Mouse (Mus musculus): ENCODE measurements around the gene Nudc. TPM values are rescaled to one million over a fixed set of nuclear protein-coding genes. Genes with fewer than 3 reads are reported as not detected.
A peak's percentile ranks its signal among the peaks of the same experiment; 100 is the strongest.

Gene Nudc
- polyA plus RNA-seq, 2 experiments, result 180 to 184 TPM

GRCm38 (mm10) chr4:133506573-133506972 lies 39.2 kb downstream of the Nudc start:
- 57% methylated on average over 5 of the region's 5 CpGs for WGBS
- Histone ChIP-seq H3K27ac (replicated peaks; ENCODE audit: low read depth, low read length) (no peak overlapping the region), H3K4me1 (ENCODE audit: control insufficient read depth, insufficient read depth, low read length) (no peaks in the 10 kb centered on the region), H3K9ac (ENCODE audit: low read depth, low read length, severe bottlenecking) (no peak overlapping the region), H3K9me3 (ENCODE audit: control insufficient read depth, low read length) (no peaks in the 10 kb centered on the region), H3K36me3 (ENCODE audit: control insufficient read depth, insufficient read depth, low read length) (no peaks in the 10 kb centered on the region), H3K27me3 (ENCODE audit: control insufficient read depth, insufficient read depth, low read length) (peaks cover 7% of the 10 kb centered on the region; the same call in 1 of the 2 replicates), H3K4me2 (replicated peaks; ENCODE audit: low read depth, low read length, severe bottlenecking) (no peak overlapping the region), H3K4me3 (replicated peaks; ENCODE audit: low read length) (no peak overlapping the region)
- DNase-seq (ENCODE audit: low spot score), result no peak
- no peak for ATAC-seq (ENCODE audit: low FRiP score, low read depth)
- TF ChIP-seq POLR2A (IDR thresholded peaks at IDR 0.05; ENCODE audit: borderline replicate concordance, extremely low read depth, insufficient read depth, insufficient read length), result no peak

- ATAC-seq (ENCODE audit: low FRiP score, low read depth) (no peak), DNase-seq (ENCODE audit: low spot score) (no peak)
- TF ChIP-seq POLR2A (IDR thresholded peaks at IDR 0.05; ENCODE audit: borderline replicate concordance, extremely low read depth, insufficient read depth, insufficient read length), result no peak
- H3K4me1 ChIP-seq (ENCODE audit: control insufficient read depth, insufficient read depth, low read length), result no peaks in the 10 kb centered on the region
- H3K4me2 ChIP-seq (replicated peaks; ENCODE audit: low read depth, low read length, severe bottlenecking), result no peak overlapping the region
- no peaks in the 10 kb centered on the region for H3K9me3 ChIP-seq (ENCODE audit: control insufficient read depth, low read length)
- no peak overlapping the region for H3K9ac ChIP-seq (ENCODE audit: low read depth, low read length, severe bottlenecking)
- H3K4me3 ChIP-seq (replicated peaks; ENCODE audit: low read length), result no peak overlapping the region
- H3K36me3 ChIP-seq (ENCODE audit: control insufficient read depth, insufficient read depth, low read length), result no peaks in the 10 kb centered on the region
- WGBS, result 57% methylated on average over 9 of the region's 9 CpGs
- H3K27ac ChIP-seq (replicated peaks; ENCODE audit: low read depth, low read length), result no peak overlapping the region
- H3K27me3 ChIP-seq (ENCODE audit: control insufficient read depth, insufficient read depth, low read length), result peaks cover 17% of the 10 kb centered on the region
Observed at GRCm38 (mm10) chr4:133504755-133505485, 40.9 kb downstream of the Nudc start.

GRCm38 (mm10) chr4:133504300-133504699 lies 41.5 kb downstream of the Nudc start:
- Histone ChIP-seq H3K9ac (ENCODE audit: low read depth, low read length, severe bottlenecking) (no peak overlapping the region), H3K4me3 (replicated peaks; ENCODE audit: low read length) (no peak overlapping the region), H3K4me2 (replicated peaks; ENCODE audit: low read depth, low read length, severe bottlenecking) (no peak overlapping the region), H3K36me3 (ENCODE audit: control insufficient read depth, insufficient read depth, low read length) (no peaks in the 10 kb centered on the region), H3K27me3 (ENCODE audit: control insufficient read depth, insufficient read depth, low read length) (peaks cover 22% of the 10 kb centered on the region), H3K4me1 (ENCODE audit: control insufficient read depth, insufficient read depth, low read length) (no peaks in the 10 kb centered on the region), H3K27ac (replicated peaks; ENCODE audit: low read depth, low read length) (no peak overlapping the region), H3K9me3 (ENCODE audit: control insufficient read depth, low read length) (no peaks in the 10 kb centered on the region)
- 51% methylated on average over 5 of the region's 5 CpGs for WGBS
- no peak for TF ChIP-seq POLR2A (IDR thresholded peaks at IDR 0.05; ENCODE audit: borderline replicate concordance, extremely low read depth, insufficient read depth, insufficient read length)
- DNase-seq (ENCODE audit: low spot score) (no peak), ATAC-seq (ENCODE audit: low FRiP score, low read depth) (no peak)

- no peaks in the 10 kb centered on the region for H3K36me3 ChIP-seq (ENCODE audit: control insufficient read depth, insufficient read depth, low read length)
- ATAC-seq (ENCODE audit: low FRiP score, low read depth) (no peak), DNase-seq (ENCODE audit: low spot score) (no peak)
- no peak for TF ChIP-seq POLR2A (IDR thresholded peaks at IDR 0.05; ENCODE audit: borderline replicate concordance, extremely low read depth, insufficient read depth, insufficient read length)
- peaks cover 42% of the 10 kb centered on the region for H3K27me3 ChIP-seq (ENCODE audit: control insufficient read depth, insufficient read depth, low read length)
- 54% methylated on average over 7 of the region's 7 CpGs for WGBS
- H3K9me3 ChIP-seq (ENCODE audit: control insufficient read depth, low read length), result no peaks in the 10 kb centered on the region
- H3K4me1 ChIP-seq (ENCODE audit: control insufficient read depth, insufficient read depth, low read length), result peaks cover 10% of the 10 kb centered on the region
- H3K9ac ChIP-seq (ENCODE audit: low read depth, low read length, severe bottlenecking), result no peak overlapping the region
- H3K4me2 ChIP-seq (replicated peaks; ENCODE audit: low read depth, low read length, severe bottlenecking), result no peak overlapping the region
- H3K27ac ChIP-seq (replicated peaks; ENCODE audit: low read depth, low read length), result no peak overlapping the region
- H3K4me3 ChIP-seq (replicated peaks; ENCODE audit: low read length), result no peak overlapping the region
Observed at GRCm38 (mm10) chr4:133501514-133501913, 44.3 kb downstream of the Nudc start.

- Histone ChIP-seq H3K9me3 (ENCODE audit: control insufficient read depth, low read length) (no peaks in the 10 kb centered on the region), H3K4me1 (ENCODE audit: control insufficient read depth, insufficient read depth, low read length) (peaks cover 15% of the 10 kb centered on the region), H3K36me3 (ENCODE audit: control insufficient read depth, insufficient read depth, low read length) (no peaks in the 10 kb centered on the region), H3K27me3 (ENCODE audit: control insufficient read depth, insufficient read depth, low read length) (peaks cover 54% of the 10 kb centered on the region), H3K27ac (replicated peaks; ENCODE audit: low read depth, low read length) (no peak within 1 kb of the TSS), H3K9ac (ENCODE audit: low read depth, low read length, severe bottlenecking) (peak within 1 kb of the TSS; percentile 68), H3K4me2 (replicated peaks; ENCODE audit: low read depth, low read length, severe bottlenecking) (peak within 1 kb of the TSS; percentile 99), H3K4me3 (replicated peaks; ENCODE audit: low read length) (peak within 1 kb of the TSS; percentile 66)
- peak; percentile 93 for DNase-seq (ENCODE audit: low spot score)
- under 1% methylated on average over 32 of the region's 53 CpGs for WGBS
- TF ChIP-seq POLR2A (IDR thresholded peaks at IDR 0.05; ENCODE audit: borderline replicate concordance, extremely low read depth, insufficient read depth, insufficient read length), result 0 out of 2 replicates have a peak, but pooled peaks have one; percentile 24
- peak; percentile 93 for ATAC-seq (ENCODE audit: low FRiP score, low read depth)
Observed at GRCm38 (mm10) chr4:133498160-133498724, 47.6 kb downstream of the Nudc start, which contains the start of gene Trnp1. Trnp1 (minus strand) TSS chr4:133498550.
